11 mouse cellular contexts compared by ENCODE assay signal in the genomic region with DNA sequence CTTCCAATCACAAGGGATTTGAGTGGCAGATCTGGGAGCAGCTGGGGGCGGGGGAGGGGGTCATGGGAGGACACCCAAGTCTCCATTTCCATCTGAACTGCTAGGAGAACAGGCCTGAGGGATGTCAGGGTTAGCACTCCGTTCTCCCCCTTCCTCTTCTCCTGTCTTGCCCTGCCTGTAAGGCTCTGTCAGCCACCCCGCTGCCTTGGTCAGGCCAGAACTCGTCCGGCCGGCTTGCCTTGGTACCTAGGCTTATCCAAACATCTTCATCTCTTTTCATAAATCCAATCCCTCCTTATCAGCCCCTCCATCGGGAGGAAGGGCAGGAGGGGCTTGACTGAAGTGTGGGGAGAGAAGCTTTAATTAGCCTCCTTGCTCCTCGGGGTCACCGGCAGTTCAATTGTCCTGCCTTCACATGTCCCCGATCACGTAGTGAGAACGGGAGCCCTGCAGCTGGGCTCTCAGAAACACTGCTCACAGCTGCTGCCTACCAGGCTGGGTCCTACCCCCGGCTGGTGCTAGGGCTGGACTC.
DNase-seq lines count a peak whose midpoint lies in the region; ATAC-seq lines count a peak whose summit lies in the region.
"Had no signal": no experiment of that assay in that cellular context is flagged by ENCODE, and none has a peak within 500 bp of the region (broad histone marks: within the 10 kb centered on the region; RNA-seq: fewer than 3 reads in every experiment).

No protein-coding gene starts in this region.

- H3K4me1 ChIP-seq in lung, embryonic 15.5 days = peaks cover 58% of the 10 kb centered on the region
- peaks cover 49% of the 10 kb centered on the region for H3K4me1 ChIP-seq in forebrain, embryonic 13.5 days
- H3K4me1 ChIP-seq in neural tube, embryonic 13.5 days (replicated peaks) = peaks cover 48% of the 10 kb centered on the region

- 18% methylated on average over 13 of the region's 13 CpGs for WGBS in lung, embryonic 15.5 days
- WGBS in forebrain, embryonic 13.5 days = 25% methylated on average over 13 of the region's 13 CpGs
- WGBS in neural tube, embryonic 13.5 days = 27% methylated on average over 13 of the region's 13 CpGs

- peak overlapping the region; percentile 3; the same call in 1 of the 2 replicates for H3K4me2 ChIP-seq in lung, embryonic 15.5 days
- no peak overlapping the region for H3K4me2 ChIP-seq in forebrain, embryonic 13.5 days
- no peak overlapping the region for H3K4me2 ChIP-seq in neural tube, embryonic 13.5 days
- H3K4me2 ChIP-seq: embryonic facial prominence, embryonic 12.5 days; limb, embryonic 13.5 days had no signal

- H3K9me3 ChIP-seq in lung, embryonic 15.5 days = no peaks in the 10 kb centered on the region
- H3K9me3 ChIP-seq in forebrain, embryonic 13.5 days (replicated peaks) = no peaks in the 10 kb centered on the region
- H3K9me3 ChIP-seq in neural tube, embryonic 13.5 days = no peaks in the 10 kb centered on the region
- H3K9me3 ChIP-seq: embryonic facial prominence, embryonic 12.5 days; limb, embryonic 13.5 days had no signal

- H3K9ac ChIP-seq in lung, embryonic 15.5 days = no peak overlapping the region
- no peak overlapping the region for H3K9ac ChIP-seq in forebrain, embryonic 13.5 days
- no peak overlapping the region for H3K9ac ChIP-seq in neural tube, embryonic 13.5 days
- H3K9ac ChIP-seq: embryonic facial prominence, embryonic 12.5 days; limb, embryonic 13.5 days had no signal

- H3K27me3 ChIP-seq in lung, embryonic 15.5 days = no peaks in the 10 kb centered on the region
- no peaks in the 10 kb centered on the region for H3K27me3 ChIP-seq in forebrain, embryonic 13.5 days
- no peaks in the 10 kb centered on the region for H3K27me3 ChIP-seq in neural tube, embryonic 13.5 days
- H3K27me3 ChIP-seq: embryonic facial prominence, embryonic 12.5 days; limb, embryonic 13.5 days had no signal

- no peaks in the 10 kb centered on the region for H3K36me3 ChIP-seq in lung, embryonic 15.5 days
- no peaks in the 10 kb centered on the region for H3K36me3 ChIP-seq in forebrain, embryonic 13.5 days (ENCODE audit: poor library complexity, severe bottlenecking)
- no peaks in the 10 kb centered on the region for H3K36me3 ChIP-seq in neural tube, embryonic 13.5 days
- H3K36me3 ChIP-seq: embryonic facial prominence, embryonic 12.5 days; limb, embryonic 13.5 days had no signal

- DNase-seq in lung, postnatal 25 days (ENCODE audit: low spot score) = no peak
- peak; percentile 57 for DNase-seq in embryo, embryonic 9.5 days (ENCODE audit: extremely low spot score)
- no peak for DNase-seq in thymus, postnatal 36 days
- DNase-seq in spleen, postnatal 4 days (ENCODE audit: low spot score in 2 of 2) = no peak
- DNase-seq: gastrocnemius, postnatal 10 days; kidney, postnatal 25 days had no signal

- ATAC-seq in lung, embryonic 15.5 days (ENCODE audit: borderline replicate concordance, extremely low read depth, low FRiP score, low TSS enrichment) = peak; percentile 64
- ATAC-seq in forebrain, embryonic 13.5 days = peak; percentile 34; the same call in 1 of the 2 replicates
- peak; percentile 38; the same call in 1 of the 2 replicates for ATAC-seq in neural tube, embryonic 13.5 days (ENCODE audit: low read depth)

- no peak overlapping the region for H3K4me3 ChIP-seq in lung, embryonic 15.5 days
- no peak overlapping the region for H3K4me3 ChIP-seq in forebrain, embryonic 13.5 days
- H3K4me3 ChIP-seq in neural tube, embryonic 13.5 days = no peak overlapping the region
- H3K4me3 ChIP-seq: embryonic facial prominence, embryonic 12.5 days; limb, embryonic 13.5 days had no signal

- H3K27ac ChIP-seq in lung, embryonic 15.5 days = peak overlapping the region; percentile 84
- H3K27ac ChIP-seq in forebrain, embryonic 13.5 days = no peak overlapping the region
- no peak overlapping the region for H3K27ac ChIP-seq in neural tube, embryonic 13.5 days (replicated peaks)
- H3K27ac ChIP-seq: embryonic facial prominence, embryonic 12.5 days; limb, embryonic 13.5 days had no signal
